Mouse (Mus musculus): ENCODE measurements around the gene Rps6ka6.

GRCm38 (mm10) chrX:111414775-111415174 lies 123.0 kb downstream of the Rps6ka6 start:
- TF ChIP-seq CTCF (IDR thresholded peaks at IDR 0.05; ENCODE audit: low read depth) = no peak
- TF ChIP-seq EP300 (optimal IDR thresholded peaks at IDR 0.05) = no peak
